In the genomic region with DNA sequence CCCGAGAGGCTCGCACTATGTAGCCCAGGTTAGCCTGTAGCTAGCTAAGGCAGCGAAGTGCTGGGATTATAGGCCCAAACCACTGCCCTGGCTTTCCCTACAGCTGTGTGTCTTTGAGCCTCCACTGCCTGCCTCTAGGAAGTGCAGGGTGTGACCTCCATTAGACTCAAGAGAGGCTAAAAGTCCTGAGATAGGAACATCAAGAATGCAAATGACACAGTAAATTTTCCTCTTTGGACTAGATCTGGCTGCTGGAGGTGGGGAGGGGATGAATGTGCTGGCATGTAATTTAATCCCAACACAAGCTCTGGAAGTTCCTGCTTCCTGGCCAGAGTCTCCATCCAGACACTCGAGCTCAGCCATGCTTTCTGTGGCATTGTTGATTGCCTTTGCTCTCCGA, we compare ENCODE assay signal across 30 mouse cellular contexts. TPM values are rescaled to one million over a fixed set of nuclear protein-coding genes. Genes with fewer than 3 reads are reported as not detected.
DNase-seq lines count a peak whose midpoint lies in the region; ATAC-seq and TF ChIP-seq lines count a peak whose summit lies in the region.
"Had no signal": no experiment of that assay in that cellular context is flagged by ENCODE, and none has a peak within 500 bp of the region (broad histone marks: within the 10 kb centered on the region; RNA-seq: fewer than 3 reads in every experiment).

No protein-coding gene starts in this region.

- no peak overlapping the region for H3K27ac ChIP-seq in intestine, embryonic 16.5 days (ENCODE audit: low read length)
- no peak overlapping the region for H3K27ac ChIP-seq in intestine, embryonic 15.5 days
- H3K27ac ChIP-seq in liver, embryonic 14.5 days: peak overlapping the region; percentile 36
- H3K27ac ChIP-seq: embryonic facial prominence, embryonic 10.5 days; embryonic facial prominence, embryonic 15.5 days; heart, adult 2 months; hindbrain, embryonic 14.5 days had no signal

- no peak for ATAC-seq in erythroblast, adult 5-6 weeks (replicated peaks; ENCODE audit: low FRiP score, poor library complexity, severe bottlenecking)
- ATAC-seq in intestine, embryonic 16.5 days: no peak
- no peak for ATAC-seq in intestine, embryonic 15.5 days
- ATAC-seq in liver, embryonic 14.5 days (ENCODE audit: insufficient read depth): no peak
- ATAC-seq: forebrain, embryonic 16.5 days; inflammation-experienced regulatory T-cells, adult 6 months; Patski had no signal

- peak overlapping the region; percentile 51 for H3K4me3 ChIP-seq in erythroblast, embryonic 14.5 days (replicated peaks)
- no peak overlapping the region for H3K4me3 ChIP-seq in intestine, embryonic 16.5 days (ENCODE audit: low read length)
- H3K4me3 ChIP-seq in intestine, embryonic 15.5 days (replicated peaks): no peak overlapping the region
- H3K4me3 ChIP-seq in liver, embryonic 14.5 days (ENCODE audit: insufficient read depth in 1 of 2, low read depth in 2 of 2, low read length in 2 of 2): peak overlapping the region; percentile 10 to 17; a peak in 3 of 4 replicates
- H3K4me3 ChIP-seq: embryonic facial prominence, embryonic 10.5 days; embryonic facial prominence, embryonic 15.5 days; heart, adult 2 months had no signal

- H3K27me3 ChIP-seq in erythroblast, embryonic 14.5 days (ENCODE audit: control insufficient read depth): peaks cover 5% of the 10 kb centered on the region
- peaks cover 7% of the 10 kb centered on the region for H3K27me3 ChIP-seq in intestine, embryonic 16.5 days (replicated peaks; ENCODE audit: control insufficient read depth, insufficient read depth, low read length)
- H3K27me3 ChIP-seq in intestine, embryonic 15.5 days (replicated peaks): peaks cover 18% of the 10 kb centered on the region
- 0 out of 2 replicates have a peak, but pooled peaks cover 2% of the 10 kb centered on the region for H3K27me3 ChIP-seq in liver, embryonic 14.5 days (ENCODE audit: control insufficient read depth, insufficient read depth, low read length)
- H3K27me3 ChIP-seq: CH12.LX had no signal

- no peak for DNase-seq in liver, embryonic 14.5 days (ENCODE audit: low read depth in 3 of 3, low spot score in 3 of 3)
- DNase-seq in adrenal gland, postnatal 14 days: no peak
- DNase-seq in kidney, postnatal 36 days: no peak
- DNase-seq: cerebellum, adult 2 months; cerebellum, postnatal 14 days; heart, adult 2 months; kidney, adult 2 months; kidney, postnatal 4 days; layer of hippocampus, postnatal 36 days; left cerebral cortex, postnatal 4 days; lung, embryonic 14.5 days; lung, postnatal 14 days; midbrain, embryonic 14.5 days; thymus, postnatal 4 days had no signal

- H3K36me3 ChIP-seq in erythroblast, embryonic 14.5 days (ENCODE audit: control insufficient read depth): peaks cover 99% of the 10 kb centered on the region
- no peaks in the 10 kb centered on the region for H3K36me3 ChIP-seq in intestine, embryonic 16.5 days (ENCODE audit: control insufficient read depth, insufficient read depth, low read length)
- H3K36me3 ChIP-seq in intestine, embryonic 15.5 days: no peaks in the 10 kb centered on the region
- peaks cover 83% of the 10 kb centered on the region for H3K36me3 ChIP-seq in liver, embryonic 14.5 days (replicated peaks; ENCODE audit: control insufficient read depth, insufficient read depth, low read depth)
- H3K36me3 ChIP-seq: embryonic facial prominence, embryonic 10.5 days; embryonic facial prominence, embryonic 15.5 days had no signal

- TF ChIP-seq CTCF in liver, embryonic 14.5 days (IDR thresholded peaks at IDR 0.05; ENCODE audit: low read depth): no peak

- no peak overlapping the region for H3K4me2 ChIP-seq in intestine, embryonic 16.5 days (ENCODE audit: low read depth, low read length)
- no peak overlapping the region for H3K4me2 ChIP-seq in intestine, embryonic 15.5 days (replicated peaks)
- H3K4me2 ChIP-seq in liver, embryonic 14.5 days (ENCODE audit: low read depth): peak overlapping the region; percentile 87
- H3K4me2 ChIP-seq: embryonic facial prominence, embryonic 15.5 days; hindbrain, embryonic 14.5 days; lung, embryonic 14.5 days had no signal

- WGBS in intestine, embryonic 16.5 days: 78% methylated on average over 5 of the region's 5 CpGs
- 80% methylated on average over 5 of the region's 5 CpGs for WGBS in intestine, embryonic 15.5 days
- WGBS in liver, embryonic 14.5 days (ENCODE audit: insufficient replicate concordance): 79% methylated on average over 5 of the region's 5 CpGs

- 0 out of 2 replicates have a peak overlapping the region, but pooled peaks have one; percentile 8 for H3K9ac ChIP-seq in intestine, embryonic 16.5 days (ENCODE audit: low read depth, low read length)
- H3K9ac ChIP-seq in intestine, embryonic 15.5 days: no peak overlapping the region
- peak overlapping the region; percentile 51 for H3K9ac ChIP-seq in liver, embryonic 14.5 days (replicated peaks)
- H3K9ac ChIP-seq: embryonic facial prominence, embryonic 15.5 days; hindbrain, embryonic 14.5 days; lung, embryonic 14.5 days had no signal

- H3K4me1 ChIP-seq in erythroblast, embryonic 14.5 days (ENCODE audit: control insufficient read depth): peaks cover 87% of the 10 kb centered on the region
- H3K4me1 ChIP-seq in intestine, embryonic 16.5 days (ENCODE audit: control insufficient read depth, insufficient read depth, low read length): peaks cover 4% of the 10 kb centered on the region
- H3K4me1 ChIP-seq in intestine, embryonic 15.5 days (replicated peaks): peaks cover 4% of the 10 kb centered on the region
- peaks cover 51 to 62% of the 10 kb centered on the region in 2 experiments for H3K4me1 ChIP-seq in liver, embryonic 14.5 days (replicated peaks; ENCODE audit: control insufficient read depth in 2 of 2, insufficient read depth in 2 of 2, low read length in 1 of 2)

- no peak for TF ChIP-seq EP300 in liver, embryonic 14.5 days (IDR thresholded peaks at IDR 0.05; ENCODE audit: low read depth)

- H3K9me3 ChIP-seq in erythroblast, embryonic 14.5 days (ENCODE audit: control insufficient read depth, low read length): peaks cover 4% of the 10 kb centered on the region; the same call in 1 of the 2 replicates
- no peaks in the 10 kb centered on the region for H3K9me3 ChIP-seq in intestine, embryonic 16.5 days (ENCODE audit: control insufficient read depth, low read length)
- H3K9me3 ChIP-seq in intestine, embryonic 15.5 days: no peaks in the 10 kb centered on the region
- no peaks in the 10 kb centered on the region for H3K9me3 ChIP-seq in liver, embryonic 14.5 days (ENCODE audit: control insufficient read depth, low read length)
- H3K9me3 ChIP-seq: embryonic facial prominence, embryonic 10.5 days; embryonic facial prominence, embryonic 15.5 days had no signal

RNA-seq across cellular contexts. Expression of gene Slc30a10, which starts 5.4 kb away (rescaled TPM):
- polyA plus RNA-seq in erythroblast, embryonic 14.5 days (2012): 1.2 and 1.4 TPM in 2 replicates
- total RNA-seq in erythroblast, adult 5-6 weeks (2015; ENCODE audit: low replicate concordance): 4.0 TPM in 2 replicates
- 3.8 and 4.7 TPM in 2 replicates for total RNA-seq in erythroblast, adult 5-6 weeks (2017; ENCODE audit: low replicate concordance)
- polyA plus RNA-seq in intestine, embryonic 16.5 days (2015; fragmentation: Nextera tagmentation; extraction: Ambion mirVana): 3.0 and 3.7 TPM in 2 replicates
- polyA plus RNA-seq in intestine, embryonic 15.5 days (2015; fragmentation: Nextera tagmentation; extraction: Ambion mirVana): 2.3 TPM in 2 replicates
- 19.5 and 21.2 TPM in 2 replicates for polyA plus RNA-seq in liver, embryonic 14.5 days (2012; rRNA removed)
- 13.3 and 14.9 TPM in 2 replicates for polyA plus RNA-seq in liver, embryonic 14.5 days (2014; fragmentation: Nextera tagmentation; extraction: Ambion mirVana)
- 0.19 and 1.0 TPM in 2 replicates for total RNA-seq in adrenal gland, postnatal 14 days (2021)
- total RNA-seq: adrenal gland, adult 18-20 months; CH12.LX; gastrocnemius, adult 8-10 months; heart, adult 2 months; hematopoietic stem cell, adult 5-6 weeks; monocyte, adult 5-6 weeks had no signal
- polyA plus RNA-seq: C2C12; heart, adult 2 months; inflammation-experienced regulatory T-cells, adult 6 months; kidney, adult 2 months; Patski had no signal

Comparison
In these comparisons a context has a peak if more than half of its experiments do, and no peak if none do; other contexts are left out.
1. H3K4me3 ChIP-seq: peak in erythroblast, embryonic 14.5 days (single experiment) and liver, embryonic 14.5 days (2 of 2); none in intestine, embryonic 16.5 days (single experiment) and intestine, embryonic 15.5 days (single experiment).